18 mouse cellular contexts compared by ENCODE assay signal in genomic region chr7:4144766-4145551, GRCm38 (mm10). TPM values are rescaled to one million over a fixed set of nuclear protein-coding genes. Genes with fewer than 3 reads are reported as not detected.
DNase-seq lines count a peak whose midpoint lies in the region; ATAC-seq and TF ChIP-seq lines count a peak whose summit lies in the region.
"Had no signal": no experiment of that assay in that cellular context is flagged by ENCODE, and none has a peak within 500 bp of the region (broad histone marks: within the 10 kb centered on the region; RNA-seq: fewer than 3 reads in every experiment).

No protein-coding gene starts in this region.

- no peak overlapping the region for H3K27ac ChIP-seq in hindbrain, embryonic 10.5 days
- H3K27ac ChIP-seq in hindbrain, embryonic 11.5 days (ENCODE audit: low read depth, low read length) = no peak overlapping the region
- H3K27ac ChIP-seq in liver, postnatal 0 days (ENCODE audit: low read depth) = no peak overlapping the region
- H3K27ac ChIP-seq in liver, embryonic 12.5 days = no peak overlapping the region
- H3K27ac ChIP-seq: forebrain, embryonic 10.5 days; hindbrain, postnatal 0 days; kidney, embryonic 15.5 days; limb, embryonic 15.5 days; liver, embryonic 15.5 days; macrophage; midbrain, embryonic 15.5 days; neural tube, embryonic 13.5 days had no signal

- H3K4me3 ChIP-seq in hindbrain, embryonic 10.5 days = 0 out of 2 replicates have a peak overlapping the region, but pooled peaks have one; percentile 2
- no peak overlapping the region for H3K4me3 ChIP-seq in hindbrain, embryonic 11.5 days (ENCODE audit: low read depth, low read length)
- no peak overlapping the region for H3K4me3 ChIP-seq in liver, postnatal 0 days (ENCODE audit: low read depth, low read length)
- no peak overlapping the region for H3K4me3 ChIP-seq in liver, embryonic 12.5 days
- H3K4me3 ChIP-seq: forebrain, embryonic 10.5 days; kidney, embryonic 15.5 days; limb, embryonic 15.5 days; liver, embryonic 15.5 days; midbrain, embryonic 15.5 days; neural tube, embryonic 13.5 days had no signal

- DNase-seq in cerebellum, adult 11-12 months = peak; percentile 46
- DNase-seq in cerebellum, postnatal 4 days (ENCODE audit: low spot score in 2 of 2) = no peak
- no peak for DNase-seq in hindbrain, embryonic 10.5 days (ENCODE audit: low spot score)
- DNase-seq in hindbrain, embryonic 11.5 days (ENCODE audit: low spot score) = no peak
- peak; percentile 17 for DNase-seq in liver, postnatal 0 days
- DNase-seq in testis, postnatal 14 days (ENCODE audit: low spot score) = peak; percentile 7
- DNase-seq in Muller cell, postnatal 12 days (ENCODE audit: inconsistent ontology term) = no peak
- DNase-seq: thymus, adult 18-20 months had no signal

- no peak for TF ChIP-seq EP300 in liver, postnatal 0 days (IDR thresholded peaks at IDR 0.05; ENCODE audit: low read depth)

- H3K9ac ChIP-seq in hindbrain, embryonic 11.5 days (ENCODE audit: low read depth, low read length) = no peak overlapping the region
- H3K9ac ChIP-seq in liver, postnatal 0 days (replicated peaks) = no peak overlapping the region
- H3K9ac ChIP-seq in liver, embryonic 12.5 days = no peak overlapping the region
- H3K9ac ChIP-seq: kidney, embryonic 15.5 days; limb, embryonic 15.5 days; liver, embryonic 15.5 days; midbrain, embryonic 15.5 days; neural tube, embryonic 13.5 days had no signal

- peaks cover 15% of the 10 kb centered on the region for H3K4me1 ChIP-seq in hindbrain, embryonic 10.5 days (replicated peaks)
- peaks cover 5% of the 10 kb centered on the region; the same call in 1 of the 2 replicates for H3K4me1 ChIP-seq in hindbrain, embryonic 11.5 days (replicated peaks; ENCODE audit: control insufficient read depth, insufficient read depth, low read length)
- H3K4me1 ChIP-seq in liver, postnatal 0 days (ENCODE audit: insufficient read depth) = peaks cover 12% of the 10 kb centered on the region
- H3K4me1 ChIP-seq in liver, embryonic 12.5 days = peaks cover 32% of the 10 kb centered on the region

- ATAC-seq in hindbrain, embryonic 11.5 days (ENCODE audit: low FRiP score) = no peak
- ATAC-seq in liver, postnatal 0 days = no peak
- ATAC-seq in liver, embryonic 12.5 days = no peak
- ATAC-seq: forebrain, embryonic 16.5 days; hindbrain, postnatal 0 days; midbrain, embryonic 15.5 days had no signal

- WGBS in hindbrain, embryonic 10.5 days = 95% methylated on average over 20 of the region's 20 CpGs
- 95% methylated on average over 20 of the region's 20 CpGs for WGBS in hindbrain, embryonic 11.5 days
- 92% methylated on average over 20 of the region's 20 CpGs for WGBS in liver, postnatal 0 days (ENCODE audit: insufficient replicate concordance)
- 94% methylated on average over 20 of the region's 20 CpGs for WGBS in liver, embryonic 12.5 days (ENCODE audit: insufficient replicate concordance)

- H3K4me2 ChIP-seq in hindbrain, embryonic 11.5 days (replicated peaks; ENCODE audit: low read depth, low read length) = no peak overlapping the region
- H3K4me2 ChIP-seq in liver, postnatal 0 days (ENCODE audit: low read depth, low read length) = no peak overlapping the region
- no peak overlapping the region for H3K4me2 ChIP-seq in liver, embryonic 12.5 days
- H3K4me2 ChIP-seq: kidney, embryonic 15.5 days; limb, embryonic 15.5 days; liver, embryonic 15.5 days; midbrain, embryonic 15.5 days; neural tube, embryonic 13.5 days had no signal

- peaks cover 84% of the 10 kb centered on the region for H3K36me3 ChIP-seq in hindbrain, embryonic 10.5 days
- peaks cover 42% of the 10 kb centered on the region for H3K36me3 ChIP-seq in hindbrain, embryonic 11.5 days (ENCODE audit: control insufficient read depth, insufficient read depth, low read length)
- H3K36me3 ChIP-seq in liver, postnatal 0 days (replicated peaks; ENCODE audit: insufficient read depth, low read length) = peaks cover 79% of the 10 kb centered on the region
- H3K36me3 ChIP-seq in liver, embryonic 12.5 days = peaks cover 85% of the 10 kb centered on the region

- no peak for TF ChIP-seq CTCF in liver, postnatal 0 days (IDR thresholded peaks at IDR 0.05; ENCODE audit: low read depth)

- H3K27me3 ChIP-seq in hindbrain, embryonic 10.5 days (ENCODE audit: insufficient read depth, poor library complexity, severe bottlenecking) = peaks cover under 1% of the 10 kb centered on the region; the same call in 1 of the 2 replicates
- H3K27me3 ChIP-seq in hindbrain, embryonic 11.5 days (ENCODE audit: control insufficient read depth, insufficient read depth, low read length) = no peaks in the 10 kb centered on the region
- no peaks in the 10 kb centered on the region for H3K27me3 ChIP-seq in liver, postnatal 0 days (ENCODE audit: insufficient read depth, low read length)
- H3K27me3 ChIP-seq in liver, embryonic 12.5 days (replicated peaks) = no peaks in the 10 kb centered on the region
- H3K27me3 ChIP-seq: kidney, embryonic 15.5 days; limb, embryonic 15.5 days; liver, embryonic 15.5 days; midbrain, embryonic 15.5 days; neural tube, embryonic 13.5 days had no signal

- no peaks in the 10 kb centered on the region for H3K9me3 ChIP-seq in hindbrain, embryonic 10.5 days
- H3K9me3 ChIP-seq in hindbrain, embryonic 11.5 days (ENCODE audit: control insufficient read depth, low read length) = no peaks in the 10 kb centered on the region
- no peaks in the 10 kb centered on the region for H3K9me3 ChIP-seq in liver, postnatal 0 days (ENCODE audit: low read length)
- no peaks in the 10 kb centered on the region for H3K9me3 ChIP-seq in liver, embryonic 12.5 days (replicated peaks)
- H3K9me3 ChIP-seq: forebrain, embryonic 10.5 days; kidney, embryonic 15.5 days; limb, embryonic 15.5 days; liver, embryonic 15.5 days; midbrain, embryonic 15.5 days; neural tube, embryonic 13.5 days had no signal

RNA-seq across cellular contexts. Expression of gene Leng9, which starts 5.2 kb away (rescaled TPM):
- 1.6 and 2.5 TPM in 2 replicates for polyA plus RNA-seq in hindbrain, embryonic 10.5 days (2016; fragmentation: Nextera tagmentation; extraction: Ambion mirVana)
- polyA plus RNA-seq in hindbrain, embryonic 11.5 days (2014; fragmentation: Nextera tagmentation; extraction: Ambion mirVana) = 1.9 TPM in 2 replicates
- polyA plus RNA-seq in liver, postnatal 0 days (2015; fragmentation: Nextera tagmentation; extraction: Ambion mirVana) = 2.8 TPM in 2 replicates
- polyA plus RNA-seq in liver, embryonic 12.5 days (2016; fragmentation: Nextera tagmentation; extraction: Ambion mirVana) = 1.2 and 1.5 TPM in 2 replicates

RNA-seq across cellular contexts. Expression of gene Leng8, which starts 8.1 kb away (rescaled TPM):
- 68.7 and 91.4 TPM in 2 replicates for polyA plus RNA-seq in hindbrain, embryonic 10.5 days (2016; fragmentation: Nextera tagmentation; extraction: Ambion mirVana)
- 45.3 and 54.4 TPM in 2 replicates for polyA plus RNA-seq in hindbrain, embryonic 11.5 days (2014; fragmentation: Nextera tagmentation; extraction: Ambion mirVana)
- 9.1 and 9.7 TPM in 2 replicates for polyA plus RNA-seq in liver, postnatal 0 days (2015; fragmentation: Nextera tagmentation; extraction: Ambion mirVana)
- polyA plus RNA-seq in liver, embryonic 12.5 days (2016; fragmentation: Nextera tagmentation; extraction: Ambion mirVana) = 39.3 and 44.5 TPM in 2 replicates

RNA-seq across cellular contexts. Expression of gene Cdc42ep5, which starts 19.7 kb away (rescaled TPM):
- 16.9 and 23.5 TPM in 2 replicates for polyA plus RNA-seq in hindbrain, embryonic 10.5 days (2016; fragmentation: Nextera tagmentation; extraction: Ambion mirVana)
- 19.9 and 20.7 TPM in 2 replicates for polyA plus RNA-seq in hindbrain, embryonic 11.5 days (2014; fragmentation: Nextera tagmentation; extraction: Ambion mirVana)
- 8.2 and 12.1 TPM in 2 replicates for polyA plus RNA-seq in liver, postnatal 0 days (2015; fragmentation: Nextera tagmentation; extraction: Ambion mirVana)
- polyA plus RNA-seq in liver, embryonic 12.5 days (2016; fragmentation: Nextera tagmentation; extraction: Ambion mirVana) = 10.5 TPM in 2 replicates
- polyA plus RNA-seq: macrophage had no signal

RNA-seq across cellular contexts. Expression of gene Ttyh1, which starts 25.8 kb away (rescaled TPM):
- polyA plus RNA-seq in hindbrain, embryonic 10.5 days (2016; fragmentation: Nextera tagmentation; extraction: Ambion mirVana) = 31.2 and 67.4 TPM in 2 replicates
- polyA plus RNA-seq in hindbrain, embryonic 11.5 days (2014; fragmentation: Nextera tagmentation; extraction: Ambion mirVana) = 61.0 and 66.6 TPM in 2 replicates
- 1.9 and 3.2 TPM in 2 replicates for polyA plus RNA-seq in liver, postnatal 0 days (2015; fragmentation: Nextera tagmentation; extraction: Ambion mirVana)
- polyA plus RNA-seq in liver, embryonic 12.5 days (2016; fragmentation: Nextera tagmentation; extraction: Ambion mirVana) = 0.48 and 0.77 TPM in 2 replicates

Comparison
In these comparisons a context has a peak if more than half of its experiments do, and no peak if none do; other contexts are left out.
1. DNase-seq: peak in cerebellum, adult 11-12 months (single experiment), liver, postnatal 0 days (single experiment) and testis, postnatal 14 days (single experiment); none in cerebellum, postnatal 4 days (0 of 2), hindbrain, embryonic 10.5 days (single experiment), hindbrain, embryonic 11.5 days (single experiment) and Muller cell, postnatal 12 days (single experiment).